In genomic region chr19:47220232-47220631, GRCm38 (mm10) we compare ENCODE assay signal across 15 mouse cellular contexts.
"Had no signal": no experiment of that assay in that cellular context is flagged by ENCODE, and none has a peak within 500 bp of the region (broad histone marks: within the 10 kb centered on the region; RNA-seq: fewer than 3 reads in every experiment).

No protein-coding gene starts in this region.

- H3K4me1 ChIP-seq: limb, embryonic 10.5 days had no signal

- H3K9ac ChIP-seq: liver, embryonic 15.5 days; lung, embryonic 15.5 days; midbrain, embryonic 12.5 days; neural tube, embryonic 15.5 days had no signal

- H3K4me3 ChIP-seq: layer of hippocampus, adult 2 months; left cerebral cortex, adult 2 months; limb, embryonic 10.5 days; liver, embryonic 15.5 days; lung, embryonic 15.5 days; midbrain, embryonic 12.5 days; neural tube, embryonic 15.5 days had no signal

- H3K27ac ChIP-seq: layer of hippocampus, adult 2 months; left cerebral cortex, adult 2 months; limb, embryonic 10.5 days; liver, embryonic 15.5 days; lung, embryonic 15.5 days; midbrain, embryonic 12.5 days; neural tube, embryonic 15.5 days had no signal

- DNase-seq: kidney, adult 9 months; kidney, postnatal 10 days; kidney, postnatal 4 days; right cerebral cortex, postnatal 25 days; thymus, postnatal 4 days had no signal

- H3K4me2 ChIP-seq: liver, embryonic 15.5 days; lung, embryonic 15.5 days; midbrain, embryonic 12.5 days; neural tube, embryonic 15.5 days had no signal

- H3K36me3 ChIP-seq: limb, embryonic 10.5 days; liver, embryonic 15.5 days; lung, embryonic 15.5 days; midbrain, embryonic 12.5 days; neural tube, embryonic 15.5 days had no signal

- ATAC-seq: inflammation-experienced regulatory T-cells, adult 6 months; intestine, postnatal 0 days; midbrain, embryonic 16.5 days had no signal

- H3K27me3 ChIP-seq: liver, embryonic 15.5 days; lung, embryonic 15.5 days; midbrain, embryonic 12.5 days; neural tube, embryonic 15.5 days had no signal

- H3K9me3 ChIP-seq: limb, embryonic 10.5 days; liver, embryonic 15.5 days; lung, embryonic 15.5 days; midbrain, embryonic 12.5 days; neural tube, embryonic 15.5 days had no signal
